Mouse (Mus musculus) testis, postnatal 14 days (tissue): ENCODE measurements around the gene Kremen2.

Experiments used
- DNase-seq: peaks from one replicate; pipeline ENCODE4 v3.0.0; 2021; ENCODE audit warnings: low spot score

Gene Kremen2

DNA sequence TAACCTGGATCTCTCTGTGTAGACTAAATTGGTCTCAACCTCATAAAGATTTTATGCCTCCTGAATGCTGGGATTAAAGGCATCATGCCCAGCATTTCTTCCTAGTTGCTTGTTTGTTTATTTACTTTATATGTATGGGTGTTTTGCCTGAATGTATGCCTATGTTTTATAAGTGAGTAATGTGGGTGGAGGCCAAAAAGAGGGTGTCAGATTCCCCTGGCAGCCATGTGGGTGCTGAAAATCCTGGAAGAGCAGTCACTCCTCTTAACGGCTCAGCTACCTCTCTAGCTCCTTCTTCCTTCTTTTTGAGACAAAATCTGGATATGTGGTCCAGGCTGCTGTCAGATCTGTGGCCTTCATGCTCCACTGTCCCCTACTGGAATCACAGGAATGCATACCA is 15.2 kb downstream of the Kremen2 start:
- DNase-seq: no peak

DNA sequence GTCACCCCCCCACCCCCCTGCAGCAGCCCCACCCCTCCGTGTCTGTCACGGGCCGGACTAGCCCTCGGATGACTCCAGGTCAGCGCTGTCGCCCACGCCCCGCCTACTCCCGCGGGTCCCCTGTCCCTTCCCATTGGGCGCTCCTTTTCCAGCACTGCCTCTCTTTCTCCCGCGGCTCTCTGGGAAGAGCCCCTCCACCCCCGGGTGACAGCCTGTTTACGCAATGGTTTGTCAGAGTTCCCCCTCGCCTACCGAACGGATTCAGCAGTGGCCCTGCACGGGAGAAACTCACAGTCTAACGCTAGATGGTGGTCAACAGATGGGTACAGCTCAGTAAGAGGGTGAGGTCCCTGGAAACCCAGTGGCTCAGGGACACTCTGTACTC is 18.9 kb downstream of the Kremen2 start:
- peak; percentile 64 for DNase-seq

DNA sequence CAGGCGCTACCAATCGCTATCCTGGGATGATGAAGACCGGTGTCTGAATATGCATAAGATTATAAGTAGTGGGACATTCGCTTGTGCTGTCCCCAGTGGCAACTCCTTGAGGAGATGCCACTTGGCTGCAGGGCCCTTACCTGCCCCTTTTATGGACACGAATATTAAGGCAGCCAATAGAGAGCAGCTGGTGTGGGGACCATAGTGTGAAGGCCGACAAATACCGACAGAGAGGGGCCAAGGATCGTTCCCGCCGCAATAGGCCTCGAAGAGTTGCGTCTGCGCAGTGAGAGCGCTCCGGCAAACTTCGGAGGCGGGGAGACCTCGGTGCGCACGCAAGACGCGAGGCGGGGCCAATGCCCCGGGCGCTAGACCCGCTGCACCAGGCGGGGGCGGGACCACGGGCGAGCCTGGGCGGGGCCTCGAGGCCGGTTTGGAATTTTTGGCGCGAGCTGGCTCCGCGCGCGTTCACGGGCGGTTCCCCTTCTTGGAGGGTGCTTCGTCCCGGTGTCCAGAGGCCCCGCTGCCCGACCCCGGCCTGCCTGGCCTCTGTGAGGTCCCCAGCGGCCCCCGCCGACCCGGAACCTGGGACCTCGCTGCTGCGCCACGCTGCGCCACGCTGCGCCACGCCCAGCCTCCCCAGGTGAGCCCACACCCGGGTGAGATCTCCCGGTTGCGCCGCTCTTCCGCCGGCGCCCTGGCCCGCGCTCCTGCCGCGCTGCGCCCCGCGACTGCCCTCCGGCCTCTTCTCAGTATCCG is 19.5 kb downstream of the Kremen2 start, which contains the start of gene Pkmyt1:
TSS of gene Pkmyt1 (plus strand) at position 338 of the 759 bp plus-strand sequence.
- DNase-seq: peak; percentile 90

DNA sequence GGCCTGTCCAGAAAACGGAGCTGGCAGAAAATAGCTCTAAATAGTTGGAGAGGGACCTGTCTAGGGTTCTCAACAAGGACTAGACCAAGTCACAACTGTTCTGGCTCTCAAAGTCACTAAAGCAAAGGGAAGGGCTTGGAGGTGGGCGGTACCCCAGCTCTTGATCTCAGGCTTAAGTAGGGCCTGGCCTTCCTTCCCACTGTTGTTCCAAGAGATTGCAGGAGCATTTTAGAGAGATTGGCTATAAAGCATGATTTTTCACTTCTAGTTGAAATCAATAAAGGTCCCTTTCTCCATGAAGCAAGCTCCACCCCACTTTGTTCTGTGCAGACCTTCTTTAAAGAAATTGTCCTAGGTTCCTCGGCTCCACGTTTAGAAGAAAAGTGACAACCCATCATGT is 20.2 kb downstream of the Kremen2 start:
- no peak for DNase-seq

DNA sequence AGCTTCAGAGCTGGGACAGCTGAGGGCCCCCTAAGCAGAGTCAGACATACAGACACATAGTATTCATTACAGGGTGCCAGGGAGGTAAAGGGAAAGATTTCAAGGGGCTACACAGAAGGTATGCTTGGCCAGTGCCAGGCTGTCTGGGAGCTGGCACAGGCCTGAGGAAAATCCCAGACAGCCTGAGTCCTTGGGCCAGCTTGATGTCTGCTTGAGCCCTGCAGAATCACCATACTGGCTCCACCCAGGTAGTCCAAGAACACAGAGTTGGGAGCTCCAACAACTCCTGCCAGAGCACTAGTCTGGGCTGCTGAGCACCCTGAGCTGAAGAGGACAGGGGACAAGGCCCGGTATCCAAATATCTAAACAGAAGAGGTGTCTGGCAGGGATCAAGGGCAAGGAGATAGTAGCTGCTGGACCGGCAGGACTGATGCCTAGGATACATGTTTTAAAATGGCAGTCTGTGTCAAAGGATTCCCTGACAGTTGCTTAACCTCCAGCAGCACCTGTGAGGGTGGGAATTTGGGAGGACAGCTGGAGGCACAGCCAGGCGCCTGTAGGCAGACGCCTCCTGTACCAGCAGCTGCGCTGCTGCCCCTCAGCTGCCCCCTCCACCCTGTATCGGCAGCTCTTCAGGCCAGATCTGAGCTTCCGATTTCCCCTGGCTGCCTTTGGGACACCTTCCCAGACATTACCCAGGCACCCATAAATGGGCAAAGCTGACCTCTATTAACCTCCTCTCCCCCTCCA is 23.1 kb downstream of the Kremen2 start, which contains the start of gene 1520401A03Rik:
TSS of gene 1520401A03Rik (minus strand) at position 408 of the 750 bp plus-strand sequence.
- DNase-seq: no peak

- DNase-seq: no peak
Measured at GRCm38 (mm10) chr17:23721886-23722285, 23.7 kb downstream of the Kremen2 start.

GRCm38 (mm10) chr17:23719455-23719854 is 26.2 kb downstream of the Kremen2 start:
- no peak for DNase-seq

DNA sequence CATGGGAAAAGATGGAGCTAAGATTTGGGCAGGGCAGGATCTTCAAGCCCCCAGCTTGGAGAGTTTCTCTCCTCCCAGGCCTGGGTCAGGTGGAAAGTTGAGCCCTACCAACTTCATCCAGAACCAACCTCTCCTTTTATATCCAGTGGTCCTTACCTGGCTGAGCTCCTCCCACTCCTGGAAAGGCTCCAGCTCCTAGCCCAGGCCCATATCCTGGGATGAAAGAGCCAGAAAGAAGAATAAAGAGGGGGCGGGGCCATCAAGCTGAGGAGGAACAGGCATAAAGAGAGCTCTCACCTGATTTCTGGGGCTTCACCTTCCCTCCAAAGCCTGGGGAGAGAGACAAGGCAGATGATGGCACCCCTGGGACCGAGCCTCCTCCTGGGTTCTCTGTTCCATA is 28.6 kb downstream of the Kremen2 start:
- no peak for DNase-seq

- peak; percentile 62 for DNase-seq
Measured at GRCm38 (mm10) chr17:23706212-23706611, 39.4 kb downstream of the Kremen2 start.

- DNase-seq: no peak
Measured at GRCm38 (mm10) chr17:23705525-23706104, 40.0 kb downstream of the Kremen2 start.

- DNase-seq: no peak
Measured at GRCm38 (mm10) chr17:23704741-23705140, 40.9 kb downstream of the Kremen2 start.

DNA sequence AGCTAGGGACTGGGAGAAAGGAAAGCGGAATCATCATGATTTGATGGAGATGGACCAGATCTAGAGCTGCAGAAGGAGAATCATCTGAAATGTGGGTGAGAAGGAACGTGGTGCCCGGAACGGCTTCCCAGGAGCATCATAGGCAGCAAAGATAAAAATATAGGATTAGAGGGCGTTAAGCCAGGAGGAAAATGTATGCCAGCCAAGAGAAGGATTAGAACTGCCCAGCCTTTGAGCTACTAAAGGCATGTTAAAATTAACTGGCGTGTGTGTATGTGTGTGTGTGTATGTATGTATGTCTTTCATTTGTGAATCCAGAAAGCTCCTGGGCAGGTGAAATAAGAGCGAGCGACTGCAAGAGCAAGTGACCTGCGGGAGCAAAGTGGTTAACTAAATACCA is 42.3 kb downstream of the Kremen2 start:
- DNase-seq: no peak

DNA sequence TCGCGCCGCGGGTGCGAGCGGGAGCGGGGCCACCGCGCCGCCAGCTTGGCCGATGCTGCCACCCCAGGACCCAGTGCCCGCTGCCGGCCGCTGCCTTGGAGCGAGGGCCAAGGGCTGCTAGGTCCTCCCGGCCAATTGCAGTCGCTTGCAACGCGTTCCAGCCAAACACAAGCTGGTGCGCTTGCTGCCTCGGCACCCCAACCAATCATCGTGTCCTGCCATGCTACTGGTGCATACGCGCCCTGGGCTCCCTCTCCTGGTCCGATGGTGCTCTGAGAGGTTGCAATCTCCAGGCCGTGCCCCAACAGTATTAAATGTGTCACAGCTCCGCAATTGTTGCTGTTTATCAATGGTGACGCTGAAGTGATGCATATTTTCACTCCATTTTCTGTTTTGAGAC is 45.6 kb downstream of the Kremen2 start:
- DNase-seq: peak; percentile 86

- no peak for DNase-seq
Measured at GRCm38 (mm10) chr17:23699131-23700077, 46.2 kb downstream of the Kremen2 start.

DNA sequence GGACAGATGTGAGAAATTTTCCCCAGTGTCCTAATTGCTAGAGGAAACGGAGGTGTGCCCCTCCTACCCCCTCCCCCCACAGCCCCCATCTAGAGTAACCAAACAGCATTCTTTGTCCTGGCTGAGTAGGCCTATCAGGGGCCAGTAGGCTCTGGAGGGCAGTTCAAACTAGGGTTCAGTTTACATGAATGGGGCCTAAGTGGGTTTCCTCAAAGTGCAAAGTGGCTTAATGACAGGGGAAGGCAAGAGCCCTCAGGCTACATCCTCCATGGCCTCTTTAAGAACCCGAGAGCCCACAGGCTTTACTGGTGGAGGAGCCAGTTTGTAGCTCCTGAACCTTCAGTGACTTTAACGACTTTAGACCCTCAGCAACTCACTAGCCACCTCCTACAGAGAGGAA is 49.8 kb downstream of the Kremen2 start:
- DNase-seq: no peak

GRCm38 (mm10) chr17:23694491-23694890 is 51.1 kb downstream of the Kremen2 start:
- DNase-seq: no peak
